Mouse (Mus musculus) thymus, adult 2 months (tissue): ENCODE measurements at regions not wholly inside any gene's neighbourhood (a gene's known extent, or its start where the extent isn't known, plus 50 kb on each side); places are given as distances from the start of the nearest gene placed in this dataset.

ENCODE experiments used
- DNase-seq: peaks from one replicate; pipeline ENCODE4 v3.0.0; 2021
- H3K27ac ChIP-seq: fragments of 200-500 bp; 2 replicates; pipeline ENCODE4 v1.5.1; 2012; ENCODE audit warnings: low read length, control low read depth; ENCODE audit not compliant: control insufficient read depth, insufficient read depth
- H3K27me3 ChIP-seq: fragments of 200-500 bp; 2 replicates; pipeline ENCODE4 v1.6.1; 2012; ENCODE audit warnings: mild to moderate bottlenecking, low read length, moderate library complexity, mixed read lengths; ENCODE audit not compliant: control insufficient read depth, insufficient read depth
- H3K36me3 ChIP-seq: fragments of 200-500 bp; 2 replicates; pipeline ENCODE4 v1.6.1; 2012; ENCODE audit warnings: mild to moderate bottlenecking, low read length, moderate library complexity; ENCODE audit not compliant: control insufficient read depth, insufficient read depth
- H3K4me1 ChIP-seq: fragments of 200-500 bp; replicated peaks from 2 replicates; pipeline ENCODE4 v1.6.1; 2012; ENCODE audit warnings: low read length; ENCODE audit not compliant: control insufficient read depth, insufficient read depth
- H3K4me3 ChIP-seq: fragments of 200-500 bp; 2 replicates; pipeline ENCODE4 v1.5.1; 2012; ENCODE audit warnings: mild to moderate bottlenecking, low read length, control low read depth, moderate library complexity; ENCODE audit not compliant: control insufficient read depth, insufficient read depth
- CTCF ChIP-seq: fragments of 200-500 bp; IDR thresholded peaks from 2 replicates; pipeline ENCODE4 v1.5.1; 2012; ENCODE audit warnings: mild to moderate bottlenecking, control low read depth, low read length, moderate library complexity, borderline replicate concordance; ENCODE audit not compliant: control insufficient read depth, poor library complexity, insufficient read depth; ENCODE audit errors: extremely low read depth
- POLR2A ChIP-seq: fragments of 200-500 bp; IDR thresholded peaks from 2 replicates; pipeline ENCODE4 v1.6.1; 2012; ENCODE audit warnings: mild to moderate bottlenecking, low read length, control low read depth, moderate library complexity; ENCODE audit not compliant: control insufficient read depth, poor library complexity, insufficient read depth; ENCODE audit errors: extremely low read depth
- WGBS: fragments of 180-500 bp; shearing (Covaris S2); methylation state at CpG from one replicate; pipeline ENCODE4 v1.1.7; 2018; 5-methylcytosine and 5-hydroxymethylcytosine counted together

DNA sequence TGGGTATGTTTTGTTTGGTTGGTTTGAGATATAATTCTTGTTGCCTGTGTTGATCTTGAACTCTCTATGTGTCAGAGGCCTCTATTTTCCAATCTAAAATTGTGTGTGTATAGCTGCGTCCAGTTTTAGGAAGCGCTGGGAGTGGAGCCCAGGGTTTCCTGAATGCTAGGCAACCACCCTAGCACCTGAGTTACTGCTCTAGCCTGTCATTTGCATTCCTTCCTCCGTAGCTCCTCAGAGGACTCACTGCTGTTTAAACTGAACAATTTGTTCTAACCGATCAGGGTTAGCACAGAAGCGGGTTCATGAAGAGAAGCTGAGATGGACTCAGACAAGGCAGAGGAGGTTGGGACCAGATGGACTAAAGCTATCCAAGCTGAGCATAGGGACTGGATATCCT is 127.3 kb upstream of the Adamts18 start:
- TF ChIP-seq CTCF: no peak
- TF ChIP-seq POLR2A: no peak
- no peak overlapping the region for H3K27ac ChIP-seq

GRCm38 (mm10) chr8:113976626-113977025 is 128.1 kb upstream of the Adamts18 start:
- Histone ChIP-seq H3K36me3 (no peaks in the 10 kb centered on the region), H3K27ac (no peak overlapping the region), H3K4me3 (no peak overlapping the region), H3K27me3 (no peaks in the 10 kb centered on the region), H3K4me1 (no peaks in the 10 kb centered on the region)
- no peak for DNase-seq
- 63% methylated on average over 4 of the region's 4 CpGs for WGBS
- TF ChIP-seq POLR2A (no peak), CTCF (no peak)

More for the DNA sequence above, 127.3 kb upstream of the Adamts18 start:
- WGBS: 84% methylated on average over 5 of the region's 5 CpGs
- no peak overlapping the region for H3K4me3 ChIP-seq
- DNase-seq: no peak
- no peaks in the 10 kb centered on the region for H3K27me3 ChIP-seq
- H3K36me3 ChIP-seq: no peaks in the 10 kb centered on the region
- H3K4me1 ChIP-seq: no peaks in the 10 kb centered on the region

GRCm38 (mm10) chr8:113977072-113977471 is 128.5 kb upstream of the Adamts18 start:
- TF ChIP-seq POLR2A (no peak), CTCF (no peak)
- Histone ChIP-seq H3K27me3 (no peaks in the 10 kb centered on the region), H3K27ac (no peak overlapping the region), H3K4me1 (no peaks in the 10 kb centered on the region), H3K36me3 (no peaks in the 10 kb centered on the region), H3K4me3 (no peak overlapping the region)
- DNase-seq: no peak
- WGBS: 41% methylated on average over 4 of the region's 4 CpGs

- WGBS: 62% methylated on average over 9 of the region's 9 CpGs
- TF ChIP-seq POLR2A (no peak), CTCF (no peak)
- no peak for DNase-seq
- no peaks in the 10 kb centered on the region for H3K4me1 ChIP-seq
- H3K4me3 ChIP-seq: no peak overlapping the region
- H3K27me3 ChIP-seq: no peaks in the 10 kb centered on the region
- no peaks in the 10 kb centered on the region for H3K36me3 ChIP-seq
- no peak overlapping the region for H3K27ac ChIP-seq
These were observed 130.4 kb upstream of the Adamts18 start for GRCm38 (mm10) chr8:113978946-113979345.

- TF ChIP-seq CTCF (no peak), POLR2A (no peak)
- H3K27me3 ChIP-seq: no peaks in the 10 kb centered on the region
- no peak for DNase-seq
- H3K4me1 ChIP-seq: no peaks in the 10 kb centered on the region
- H3K4me3 ChIP-seq: no peak overlapping the region
- H3K27ac ChIP-seq: no peak overlapping the region
- no peaks in the 10 kb centered on the region for H3K36me3 ChIP-seq
- WGBS: 95% methylated on average over 5 of the region's 5 CpGs
These were observed 131.3 kb upstream of the Adamts18 start for GRCm38 (mm10) chr8:113979837-113980236.

- TF ChIP-seq POLR2A (no peak), CTCF (no peak)
- DNase-seq: no peak
- Histone ChIP-seq H3K27me3 (no peaks in the 10 kb centered on the region), H3K36me3 (no peaks in the 10 kb centered on the region), H3K4me1 (no peaks in the 10 kb centered on the region), H3K27ac (no peak overlapping the region), H3K4me3 (no peak overlapping the region)
- WGBS: 17% methylated on average over 1 of the region's 1 CpGs
These were observed 132.8 kb upstream of the Adamts18 start for GRCm38 (mm10) chr8:113981339-113981738.

- Histone ChIP-seq H3K27ac (no peak overlapping the region), H3K27me3 (no peaks in the 10 kb centered on the region), H3K4me1 (no peaks in the 10 kb centered on the region), H3K4me3 (no peak overlapping the region), H3K36me3 (no peaks in the 10 kb centered on the region)
- 5% methylated on average over 10 of the region's 10 CpGs for WGBS
- TF ChIP-seq POLR2A (no peak), CTCF (peak; percentile 59; the same call in 1 of the 2 replicates)
- DNase-seq: peak; percentile 20
These were observed 136.3 kb upstream of the Adamts18 start for GRCm38 (mm10) chr8:113984845-113985244.
